Mouse (Mus musculus) ES-E14 (cell line): ENCODE results near the gene Lck.

Source experiments
- CHD2 ChIP-seq: IDR thresholded peaks from 2 replicates; pipeline ENCODE4 v1.6.1; 2014; ENCODE audit warnings: mild to moderate bottlenecking, low read depth, low read length, inconsistent platforms
- ZC3H11A ChIP-seq: IDR thresholded peaks from 2 replicates; pipeline ENCODE4 v1.6.1; 2012; ENCODE audit warnings: low read depth, mild to moderate bottlenecking, inconsistent platforms, low read length, borderline replicate concordance
- ZNF384 ChIP-seq: IDR thresholded peaks from 2 replicates; pipeline ENCODE4 v1.6.1; 2012; ENCODE audit warnings: low read depth, low read length, inconsistent platforms

GRCm38 (mm10) chr4:129508237-129508515, 65.3 kb downstream of the Lck start:
- TF ChIP-seq CHD2 (no peak), ZC3H11A (no peak), ZNF384 (no peak)
